Mouse (Mus musculus) midbrain, embryonic 13.5 days (tissue): Measurements from ENCODE around the gene Naa11. TPM values are rescaled to one million over a fixed set of nuclear protein-coding genes. Genes with fewer than 3 reads are reported as not detected.

ENCODE experiments used
- ATAC-seq: fragments of 200-750 bp; cut with Nextera tagmentation; 2 replicates; pipeline ENCODE4 v1.8.0; 2017; ENCODE audit warnings: mild to moderate bottlenecking, moderate TSS enrichment, moderate library complexity
- H3K27ac ChIP-seq: fragments of 300-500 bp; sonication (generic); 2 replicates; pipeline ENCODE4 v1.5.1; 2015; ENCODE audit warnings: inconsistent platforms, mild to moderate bottlenecking, moderate library complexity
- H3K27me3 ChIP-seq: fragments of 300-500 bp; sonication (generic); 2 replicates; pipeline ENCODE4 v1.6.1; 2015; ENCODE audit warnings: mild to moderate bottlenecking, inconsistent platforms
- H3K36me3 ChIP-seq: fragments of 300-500 bp; sonication (generic); 2 replicates; pipeline ENCODE4 v1.6.1; 2015; ENCODE audit warnings: mild to moderate bottlenecking, inconsistent platforms
- H3K4me1 ChIP-seq: fragments of 300-500 bp; sonication (generic); replicated peaks from 2 replicates; pipeline ENCODE4 v1.6.1; 2015; ENCODE audit warnings: inconsistent platforms
- H3K4me2 ChIP-seq: fragments of 300-500 bp; sonication (generic); replicated peaks from 2 replicates; pipeline ENCODE4 v1.6.1; 2015; ENCODE audit warnings: moderate library complexity, mild to moderate bottlenecking, inconsistent platforms
- H3K4me3 ChIP-seq: fragments of 300-500 bp; sonication (generic); replicated peaks from 2 replicates; pipeline ENCODE4 v1.5.1; 2015; ENCODE audit warnings: mild to moderate bottlenecking, inconsistent platforms
- H3K9ac ChIP-seq: fragments of 300-500 bp; sonication (generic); replicated peaks from 2 replicates; pipeline ENCODE4 v1.6.1; 2015; ENCODE audit warnings: mild to moderate bottlenecking, inconsistent platforms
- H3K9me3 ChIP-seq: fragments of 300-500 bp; sonication (generic); 2 replicates; pipeline ENCODE4 v1.6.1; 2016; ENCODE audit warnings: mild to moderate bottlenecking, inconsistent platforms
- WGBS: fragments of 180-500 bp; shearing (Covaris S2); methylation state at CpG from one replicate; pipeline ENCODE4 v1.1.7; 2015; 5-methylcytosine and 5-hydroxymethylcytosine counted together
- polyA plus RNA-seq: library from polyadenylated mRNA; unstranded; fragments of >200 nt; fragmentation: Nextera tagmentation; extraction: Ambion mirVana; gene quantifications from 2 replicates; pipeline ENCODE4 v1.2.1, GENCODE M21; 2015

Naa11 gene
- polyA plus RNA-seq, 1 experiment from 2014 or later, result 0.05 TPM

DNA sequence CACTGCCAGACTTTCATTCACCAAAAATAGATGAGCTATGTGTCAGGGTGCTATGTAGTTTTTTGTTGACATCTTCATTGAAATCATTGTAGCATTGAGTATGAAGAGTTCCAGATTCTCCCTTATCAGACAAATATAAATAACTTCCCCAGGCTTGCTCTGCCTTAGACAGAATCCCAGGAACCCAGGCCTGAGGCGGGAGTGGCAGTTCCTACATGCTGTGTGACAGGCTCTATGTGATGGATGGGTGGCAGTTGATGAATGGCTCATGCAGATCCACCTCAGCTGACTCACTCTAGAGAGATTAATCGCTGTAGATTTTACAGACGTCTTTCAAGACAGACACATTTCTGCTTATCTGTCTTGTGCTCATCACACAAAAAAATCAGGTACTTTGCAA lies 57.4 kb downstream of the Naa11 start:
- 78% methylated on average over 3 of the region's 3 CpGs for WGBS
- Histone ChIP-seq H3K4me1 (no peaks in the 10 kb centered on the region), H3K27ac (no peak overlapping the region), H3K27me3 (no peaks in the 10 kb centered on the region), H3K4me3 (no peak overlapping the region), H3K36me3 (no peaks in the 10 kb centered on the region), H3K9ac (no peak overlapping the region), H3K4me2 (no peak overlapping the region), H3K9me3 (no peaks in the 10 kb centered on the region)
- no peak for ATAC-seq

Other genes starting within 250 kb of the Naa11 start
- 0.10 TPM in 1 of 2 replicates, not detected in the other for gene Gk2, start 64.6 kb upstream of the Naa11 start, polyA plus RNA-seq